Mouse (Mus musculus): ENCODE measurements around the gene Kcnn3.

Kcnn3 gene

DNA sequence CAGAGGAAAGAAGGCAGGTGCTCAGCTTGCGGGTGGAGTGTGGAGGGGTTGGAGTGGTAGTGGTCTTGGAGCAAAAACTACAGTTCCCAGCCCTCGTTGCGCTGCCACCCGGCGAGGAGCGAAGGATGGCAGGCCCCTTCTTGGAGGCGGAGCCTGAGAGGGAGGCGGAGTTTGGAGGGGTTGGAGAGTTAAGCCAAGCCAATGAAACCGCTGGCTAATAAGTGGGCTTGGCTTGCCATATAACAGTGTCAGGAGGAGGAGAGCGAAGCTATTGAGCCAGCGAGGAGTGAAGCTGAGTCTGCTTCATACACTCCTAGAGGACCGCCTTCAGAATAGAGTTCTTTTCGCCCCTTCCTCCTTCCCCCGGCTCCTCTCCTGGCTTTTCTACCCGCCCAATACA is at the start of gene Kcnn3:
Gene Kcnn3 (plus strand): TSS at position 271 of the 400 bp plus-strand sequence.
- DNase-seq (ENCODE audit: low spot score in 2 of 2): peak; percentile 68 to 81

DNA sequence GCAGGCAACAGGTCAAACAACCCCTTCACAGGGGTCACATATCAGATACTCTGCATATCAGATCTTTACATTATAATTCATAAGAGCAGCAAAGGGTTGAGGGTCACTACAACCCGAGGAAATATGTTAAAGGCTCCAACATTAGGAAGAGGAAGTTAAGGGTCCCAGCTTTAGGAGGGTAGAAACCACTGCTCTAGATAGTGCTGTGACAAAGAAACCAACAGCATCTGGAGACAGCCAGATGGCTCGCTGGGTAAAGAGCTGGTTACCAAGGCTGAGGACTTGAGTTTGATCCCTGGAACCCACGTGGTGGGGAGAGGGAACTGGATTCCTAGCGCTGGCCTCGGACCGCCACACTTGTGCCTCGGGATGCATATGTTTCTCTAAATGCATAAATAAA is 47.7 kb upstream of the Kcnn3 start:
- DNase-seq (ENCODE audit: low spot score in 2 of 2): no peak

DNA sequence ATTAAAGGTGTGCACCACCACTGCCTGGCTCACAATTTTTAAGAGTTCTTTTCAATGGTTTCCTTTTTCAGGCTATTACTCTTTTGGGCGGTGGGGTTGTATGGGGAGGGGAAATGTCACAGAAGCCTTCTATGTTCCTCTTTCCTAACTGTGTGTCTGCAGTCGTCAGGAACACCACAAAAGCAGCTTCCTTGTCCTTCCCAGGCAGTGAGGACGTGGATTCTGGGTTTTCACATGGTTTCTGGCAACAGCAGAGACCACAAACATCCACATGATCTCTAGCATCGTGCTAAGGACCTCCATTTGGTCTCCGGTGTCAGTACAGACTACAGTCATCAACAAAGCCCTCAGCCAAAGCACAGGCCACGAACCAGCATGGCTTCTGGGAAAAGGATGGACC is 46.1 kb upstream of the Kcnn3 start:
- no peak for DNase-seq (ENCODE audit: low spot score in 2 of 2)

DNA sequence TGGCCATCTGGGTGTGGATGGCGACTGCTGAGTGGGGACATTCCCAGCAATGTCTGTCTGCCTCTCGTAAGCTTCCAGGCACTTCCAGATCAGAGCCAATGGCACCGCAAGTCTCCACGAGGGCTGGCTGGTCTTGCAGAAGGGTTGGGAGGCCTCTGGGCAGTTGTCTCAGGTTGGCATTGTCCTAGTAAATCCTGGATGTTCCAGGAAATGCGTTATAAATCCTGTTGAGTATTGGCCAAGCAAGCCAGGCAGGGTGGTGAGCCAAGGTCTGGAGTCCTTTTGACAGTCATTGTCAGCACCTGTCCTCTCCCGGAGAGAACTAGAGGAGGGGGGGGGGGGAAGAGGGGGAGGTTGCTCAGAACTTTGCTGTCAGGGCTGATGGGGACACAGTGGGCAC is 40.9 kb upstream of the Kcnn3 start:
- no peak for DNase-seq (ENCODE audit: low spot score in 2 of 2)

DNA sequence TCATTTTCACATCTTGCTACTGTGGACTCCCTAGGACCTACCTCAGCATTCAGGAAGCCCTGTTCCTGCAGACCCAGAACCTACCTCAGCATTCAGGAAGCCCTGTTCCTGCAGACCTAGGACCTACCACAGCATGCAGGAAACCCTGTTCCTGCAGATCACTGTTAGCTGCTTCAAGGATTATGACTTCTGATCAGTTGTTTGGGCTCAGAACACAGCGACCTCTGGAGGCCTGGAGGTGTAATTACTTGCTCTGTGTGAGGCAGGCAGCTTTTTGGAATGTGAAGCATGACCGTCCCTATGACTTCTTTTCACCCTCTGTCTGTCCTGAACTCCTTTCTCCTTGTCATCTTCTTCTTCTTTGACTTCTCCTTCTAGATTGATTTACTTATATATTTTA is 38.5 kb upstream of the Kcnn3 start:
- DNase-seq (ENCODE audit: low spot score in 2 of 2): no peak

DNA sequence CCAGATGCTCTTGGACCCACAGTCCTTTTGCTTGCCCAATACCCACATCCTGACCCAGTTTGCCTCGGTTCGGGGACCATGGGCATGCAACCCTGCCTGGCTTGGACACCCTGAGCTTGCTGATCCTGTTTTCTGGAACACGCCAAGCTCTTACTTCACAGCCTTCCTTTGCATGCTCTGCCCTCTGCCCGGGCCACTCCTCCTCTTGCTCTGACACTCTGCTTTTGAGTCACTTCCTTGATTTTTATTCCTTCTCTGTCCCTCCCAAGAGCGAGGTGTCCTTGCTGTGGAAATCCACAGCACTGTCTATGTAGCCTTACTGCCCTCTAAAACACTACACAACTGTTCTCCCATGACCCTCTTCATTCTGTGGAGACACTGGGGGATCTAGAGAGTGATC is 37.7 kb upstream of the Kcnn3 start:
- no peak for DNase-seq (ENCODE audit: low spot score in 2 of 2)

DNA sequence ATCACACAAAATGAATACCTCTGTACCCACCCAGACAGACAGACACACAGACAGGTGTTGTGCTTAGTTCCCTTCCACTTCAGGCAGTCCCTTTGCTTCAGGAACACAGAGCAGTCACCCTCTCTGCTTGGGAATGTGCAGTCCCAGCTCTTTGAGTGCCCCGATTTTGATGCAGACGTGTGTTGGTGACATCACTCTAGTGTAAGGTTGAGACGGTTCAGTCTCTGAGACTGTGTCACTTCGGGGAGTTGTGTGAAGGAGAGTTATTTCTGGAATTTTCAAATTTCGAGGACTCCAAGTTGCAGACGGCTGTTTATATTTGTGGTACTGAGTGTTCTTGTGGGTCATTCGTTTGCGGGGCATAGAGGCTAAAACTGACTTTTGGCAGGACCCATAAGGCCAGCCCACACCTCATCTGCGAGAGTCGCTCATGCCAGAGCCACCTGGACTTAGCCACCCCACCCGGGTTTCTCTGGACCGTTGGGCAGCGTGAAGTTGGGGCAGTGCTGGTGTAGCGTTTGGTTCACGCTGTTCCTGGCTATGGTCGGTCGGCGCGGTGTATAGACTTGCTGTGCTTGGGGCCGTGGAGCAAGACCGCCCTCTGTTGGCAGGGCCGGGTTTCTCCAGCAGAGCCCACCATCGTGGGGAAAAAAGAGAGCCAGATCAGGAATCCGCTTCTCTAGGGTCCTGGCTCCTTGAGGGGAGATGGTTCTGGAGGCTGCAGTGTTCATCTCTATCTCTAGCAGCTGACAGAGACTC is 35.0 kb upstream of the Kcnn3 start:
- peak; percentile 50 to 53 for DNase-seq (ENCODE audit: low spot score in 2 of 2)

DNA sequence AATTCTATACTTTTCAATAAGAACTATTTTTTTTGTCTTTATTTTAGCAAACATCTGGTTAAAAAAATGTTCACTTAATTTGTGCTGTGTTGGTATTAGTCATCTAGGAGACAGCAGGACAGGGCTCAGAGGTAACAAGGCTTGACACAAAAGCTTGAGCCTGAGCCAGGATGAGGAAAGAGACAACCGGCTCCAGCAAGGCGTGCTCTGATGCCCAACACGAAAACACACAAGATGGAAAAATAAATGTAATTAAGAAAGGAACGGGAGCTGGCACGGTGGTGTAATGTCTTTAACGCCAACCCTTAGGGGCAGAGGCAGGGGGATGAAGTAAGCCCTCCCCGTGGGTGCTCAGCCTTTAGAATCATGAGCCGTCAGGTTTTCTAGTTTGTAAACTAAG is 33.9 kb upstream of the Kcnn3 start:
- DNase-seq (ENCODE audit: low spot score in 2 of 2): no peak

DNA sequence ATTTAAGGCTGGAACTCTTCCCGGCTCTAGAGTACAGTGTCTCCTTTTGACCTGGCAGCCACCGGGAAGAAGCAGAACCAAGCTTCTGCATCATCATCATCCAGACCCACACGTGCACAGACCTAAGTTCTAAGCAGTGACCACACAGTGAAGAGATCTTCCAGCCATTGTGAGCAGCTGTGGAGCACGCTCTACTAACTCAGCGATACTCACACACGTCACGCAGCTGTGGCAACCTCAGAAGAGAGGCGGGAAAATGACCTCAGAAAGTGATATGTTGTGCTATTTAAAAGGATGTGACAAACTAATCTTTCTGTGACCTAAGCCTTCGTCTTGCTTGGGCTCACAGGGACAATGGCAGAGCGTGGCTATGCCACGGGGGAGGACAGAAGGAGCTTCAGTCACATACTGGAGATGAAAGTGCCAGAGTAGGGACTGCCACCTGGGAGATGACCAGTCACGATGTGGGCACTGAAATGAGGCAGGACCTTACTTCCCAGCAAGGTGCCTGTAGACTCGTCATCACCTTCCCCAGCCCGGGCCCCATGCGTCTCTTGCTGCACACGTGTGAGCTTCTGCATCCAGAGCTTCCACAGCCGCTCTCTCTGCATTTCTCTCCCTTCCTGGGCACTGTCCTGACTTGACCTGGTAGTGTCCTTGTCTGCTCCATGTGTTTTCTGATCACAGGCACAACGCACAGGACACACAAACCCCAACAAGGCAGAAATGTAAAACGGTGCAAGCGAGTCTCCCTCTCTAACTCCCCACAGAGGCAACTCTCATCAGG is 32.9 kb upstream of the Kcnn3 start:
- no peak for DNase-seq (ENCODE audit: low spot score in 2 of 2)

DNA sequence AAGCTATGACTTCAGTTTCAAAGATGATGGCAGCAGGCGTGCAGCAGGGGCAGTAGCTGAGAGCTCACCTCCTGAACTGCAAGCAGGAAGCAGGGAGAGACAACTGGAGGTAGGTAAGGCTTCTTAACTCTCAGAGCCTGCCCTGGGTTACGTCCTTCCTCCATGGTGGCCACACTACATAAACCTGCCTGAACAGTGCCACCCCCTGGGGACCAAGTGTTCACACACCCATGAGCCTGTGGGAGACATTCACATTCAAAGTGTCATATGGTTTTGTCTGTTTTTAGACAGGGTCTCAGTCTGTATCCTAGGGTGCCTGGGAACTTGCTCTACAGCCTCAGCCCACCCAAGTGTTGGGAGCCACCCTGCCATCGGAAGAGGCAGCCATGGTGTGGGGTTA is 29.2 kb upstream of the Kcnn3 start:
- DNase-seq (ENCODE audit: low spot score in 2 of 2): no peak

DNA sequence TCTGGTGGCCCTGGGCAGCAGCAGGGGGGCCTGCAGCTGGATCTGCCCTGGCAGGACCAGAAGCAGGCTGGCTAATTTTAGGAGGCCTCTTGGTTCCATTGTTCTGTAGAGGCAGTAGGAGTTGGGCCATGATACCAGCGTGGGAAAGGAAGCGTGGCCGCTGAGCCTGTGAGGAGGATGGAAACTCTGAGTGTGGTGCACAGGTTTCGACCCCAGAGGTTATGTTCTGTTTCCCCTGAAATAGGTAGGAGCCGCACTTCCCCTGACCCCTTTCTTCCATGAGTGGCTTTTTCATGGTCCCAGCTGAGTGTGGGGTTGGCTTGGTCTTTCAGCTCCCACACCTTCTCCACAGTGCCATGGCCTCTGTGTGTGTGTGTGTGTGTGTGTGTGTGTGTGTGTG is 28.4 kb upstream of the Kcnn3 start:
- DNase-seq (ENCODE audit: low spot score in 2 of 2): no peak

DNA sequence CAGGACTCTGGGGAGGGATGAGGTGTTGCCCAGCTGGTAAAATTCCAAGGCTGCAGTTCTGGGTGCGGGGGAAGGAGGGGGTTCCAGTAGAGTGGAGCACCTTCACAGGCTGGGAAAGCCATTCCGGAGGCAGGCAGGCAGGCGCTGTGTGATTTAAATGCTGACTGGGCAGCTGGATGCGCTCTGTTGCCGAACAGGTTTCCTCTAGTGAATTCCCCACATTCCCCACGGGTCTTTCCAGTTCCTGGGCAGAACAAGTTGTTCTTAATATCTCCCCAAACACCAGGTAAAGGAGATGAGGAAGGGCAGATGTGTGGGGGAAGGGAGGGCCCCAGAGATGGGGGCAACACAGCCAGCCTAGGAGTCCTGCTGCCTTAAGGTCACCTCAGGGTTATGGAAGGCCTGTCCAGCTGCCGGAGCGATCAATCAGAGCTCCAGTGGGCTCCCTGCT is 27.2 kb upstream of the Kcnn3 start:
- no peak for DNase-seq (ENCODE audit: low spot score in 2 of 2)

DNA sequence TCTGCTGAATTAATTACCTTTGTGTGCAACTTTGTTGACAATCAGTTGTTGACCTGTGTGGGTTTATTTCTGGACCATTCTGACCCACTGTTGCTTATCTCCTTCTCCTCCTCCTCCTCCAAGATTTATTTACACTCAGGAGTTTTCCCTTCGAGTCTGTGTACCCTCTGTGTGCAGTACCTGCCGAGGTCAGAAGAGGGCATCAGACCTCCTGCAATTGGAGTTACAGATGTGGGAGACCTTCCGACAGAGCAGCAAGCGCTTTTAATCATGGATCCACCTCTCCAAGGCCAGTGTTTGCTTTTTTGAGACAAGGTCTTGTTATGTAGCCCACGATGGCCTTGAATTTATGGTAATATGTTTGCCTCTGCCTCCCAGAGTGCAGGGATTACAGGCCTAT is 25.3 kb upstream of the Kcnn3 start:
- DNase-seq (ENCODE audit: low spot score in 2 of 2): no peak

DNA sequence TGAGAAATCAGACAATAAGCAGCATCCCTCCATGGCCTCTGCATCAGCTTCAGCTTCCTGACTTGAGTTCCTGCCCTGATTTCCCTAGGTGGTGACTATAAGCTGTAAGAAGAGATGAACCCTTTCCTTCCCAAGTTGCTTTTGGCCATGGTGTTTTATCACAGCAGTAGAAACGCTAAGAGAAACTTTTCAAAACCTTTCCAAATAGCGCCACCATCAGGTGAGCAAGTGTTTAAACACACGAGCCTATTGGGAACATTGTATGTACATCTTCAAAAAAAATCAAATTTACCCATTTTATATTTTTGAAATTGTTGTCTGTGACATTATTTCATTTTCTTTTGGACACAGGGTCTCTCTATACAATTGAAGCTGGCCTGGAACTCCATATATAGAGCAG is 23.6 kb upstream of the Kcnn3 start:
- DNase-seq (ENCODE audit: low spot score in 2 of 2): no peak

DNA sequence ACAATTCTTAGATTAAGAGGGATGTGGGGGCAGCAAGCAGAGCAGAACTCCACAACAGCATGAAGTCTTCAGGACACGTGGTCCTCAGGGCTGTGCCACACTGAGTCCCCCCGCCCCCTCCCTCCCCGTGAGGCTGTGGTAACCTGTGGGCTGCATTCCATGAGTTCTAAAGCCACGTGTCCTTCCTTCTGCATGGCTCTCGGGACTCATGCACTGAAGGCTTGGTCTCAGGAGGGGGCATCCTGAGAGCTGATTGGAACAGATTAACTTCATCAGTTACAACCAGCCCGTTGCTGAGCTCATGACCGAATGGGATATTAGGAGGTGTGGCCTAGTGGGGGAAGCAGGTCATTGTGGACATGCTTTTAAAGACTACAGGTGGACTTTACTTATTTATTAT is 20.3 kb upstream of the Kcnn3 start:
- DNase-seq (ENCODE audit: low spot score in 2 of 2): no peak

DNA sequence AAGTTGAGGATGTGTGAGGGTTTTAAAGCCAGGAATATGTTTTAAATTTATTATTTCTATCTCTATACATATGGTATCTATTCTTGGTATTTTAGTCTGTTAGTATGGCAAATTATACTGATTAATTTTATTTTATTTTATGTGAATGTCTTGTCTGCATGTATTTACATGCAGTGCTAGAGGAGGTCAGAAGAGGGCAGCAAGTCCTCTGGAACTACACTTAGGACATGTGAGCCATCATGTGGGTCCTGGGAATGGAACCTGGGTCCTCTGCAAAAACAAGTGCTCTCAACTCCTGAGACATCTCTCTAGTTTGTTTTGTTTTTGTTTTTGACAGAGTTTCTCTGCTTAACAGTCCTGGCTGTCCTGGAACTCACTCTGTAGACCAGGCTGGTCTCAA is 18.5 kb upstream of the Kcnn3 start:
- no peak for DNase-seq (ENCODE audit: low spot score in 2 of 2)

DNA sequence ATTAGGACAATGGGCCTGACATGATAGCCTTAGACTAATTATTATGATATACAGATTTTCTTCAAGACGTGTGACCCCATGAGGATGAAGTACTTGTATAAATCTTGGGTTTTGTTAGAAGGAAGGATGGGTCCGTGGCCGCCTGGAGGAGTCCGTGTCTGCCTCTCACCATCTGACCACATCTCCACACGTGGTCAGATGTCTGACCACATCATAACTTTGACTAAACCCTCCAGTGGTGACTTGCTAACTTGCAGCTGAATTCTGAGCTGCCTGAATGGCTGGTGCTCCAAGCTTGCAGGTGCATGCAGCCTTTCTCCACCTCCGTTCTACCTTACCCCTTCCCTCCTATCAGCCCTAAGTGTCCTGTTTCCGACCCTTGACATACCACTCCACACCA is 17.4 kb upstream of the Kcnn3 start:
- DNase-seq (ENCODE audit: low spot score in 2 of 2): no peak

DNA sequence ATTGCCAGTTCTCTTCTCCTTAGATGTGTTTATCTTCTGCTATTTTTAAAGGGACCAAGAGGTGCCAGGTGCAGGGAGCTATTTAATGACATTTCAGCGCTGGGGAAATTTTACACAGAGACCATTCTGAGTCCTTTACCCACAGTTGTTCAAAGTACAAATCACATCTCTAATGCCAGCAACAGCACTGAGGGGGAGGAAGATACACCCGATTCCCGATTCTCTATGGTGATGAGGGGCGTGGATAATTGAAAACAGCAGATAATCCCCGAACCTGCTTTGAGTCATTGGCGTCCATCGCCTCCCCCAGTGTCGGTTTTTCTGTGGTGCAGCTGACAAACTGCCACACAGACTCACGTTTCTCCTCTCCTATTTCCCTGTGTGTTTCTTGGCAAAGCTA is 11.9 kb upstream of the Kcnn3 start:
- DNase-seq (ENCODE audit: low spot score in 2 of 2): no peak

DNA sequence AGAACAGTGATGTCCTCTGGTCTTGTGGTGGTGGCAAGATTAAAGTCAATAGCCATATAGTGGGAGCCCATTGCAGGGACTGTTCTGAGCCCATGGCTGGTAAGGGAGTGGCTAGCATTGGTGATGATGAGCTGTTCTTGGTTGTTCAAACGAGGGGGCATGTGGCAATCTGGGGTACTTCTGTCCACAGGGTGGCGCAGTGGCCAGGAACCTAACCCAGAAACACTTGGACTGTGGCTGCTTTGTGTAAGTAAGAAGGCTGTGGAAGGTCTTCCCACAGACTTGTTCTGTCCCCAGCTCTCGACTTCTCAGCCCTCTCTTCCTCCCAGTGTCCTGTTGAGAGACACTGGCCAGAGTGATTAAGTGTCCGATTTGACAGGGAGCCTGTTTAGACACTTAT is 9.0 kb upstream of the Kcnn3 start:
- DNase-seq (ENCODE audit: low spot score in 2 of 2): peak; percentile 41 to 51

DNA sequence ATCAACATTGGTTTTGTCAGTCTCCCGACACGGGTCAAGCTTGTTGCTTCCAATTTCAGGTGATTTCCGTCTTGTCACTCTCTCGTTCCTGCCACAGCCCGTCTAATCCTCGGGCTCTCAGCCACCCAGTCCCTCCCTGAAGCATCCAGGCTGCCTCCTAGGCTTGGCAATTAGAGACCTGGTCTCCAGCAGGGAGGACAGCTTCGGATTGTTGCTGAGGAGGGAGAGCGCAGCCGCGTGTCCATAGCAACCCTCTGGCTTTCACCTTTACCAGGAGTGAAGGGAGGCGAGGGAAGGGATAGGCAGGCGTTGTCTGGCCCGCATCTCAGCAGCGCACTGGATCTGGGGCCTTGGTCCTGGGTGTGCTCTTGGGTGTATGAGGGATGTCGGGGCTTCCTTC is 8.6 kb upstream of the Kcnn3 start:
- no peak for DNase-seq (ENCODE audit: low spot score in 2 of 2)

DNA sequence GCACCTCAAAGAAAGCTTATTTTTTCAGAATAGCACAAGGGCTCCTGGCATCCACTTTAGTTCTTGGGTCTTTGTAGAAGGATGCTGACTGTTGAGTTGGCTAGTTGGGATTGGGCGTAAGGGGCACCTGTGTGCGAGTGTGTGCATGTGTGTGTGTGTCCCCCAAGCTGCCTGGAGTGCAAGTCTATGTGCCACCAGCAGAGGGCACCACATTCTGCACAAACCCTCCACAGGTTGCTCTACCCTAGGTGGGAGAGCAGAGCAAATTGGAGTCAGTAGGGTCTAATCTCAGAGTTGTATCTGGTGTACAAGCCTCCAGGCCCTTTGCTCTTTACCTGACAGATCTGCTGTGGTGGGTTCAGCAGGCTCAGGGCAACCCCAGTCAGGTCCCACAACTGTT is 7.7 kb upstream of the Kcnn3 start:
- no peak for DNase-seq (ENCODE audit: low spot score in 2 of 2)

DNA sequence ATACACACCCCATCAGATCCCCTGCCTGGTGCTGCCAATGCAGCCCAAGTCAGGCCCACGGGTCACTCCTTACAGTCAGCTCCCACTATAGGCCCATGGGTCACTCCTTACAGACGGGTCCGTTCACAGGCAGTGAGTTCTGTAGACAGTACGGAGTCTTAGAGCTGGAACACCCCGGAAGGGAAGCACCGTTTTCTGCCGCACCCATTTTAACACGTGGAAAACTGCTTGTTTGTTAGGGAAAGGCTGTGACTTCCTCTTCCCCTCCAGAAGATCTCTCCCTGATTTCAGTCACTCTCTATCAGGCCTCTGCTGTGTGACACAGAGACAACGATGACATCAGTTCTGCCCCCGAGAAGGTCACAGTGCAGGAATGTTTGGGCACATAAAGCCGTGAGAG is 4.5 kb upstream of the Kcnn3 start:
- no peak for DNase-seq (ENCODE audit: low spot score in 2 of 2)

DNA sequence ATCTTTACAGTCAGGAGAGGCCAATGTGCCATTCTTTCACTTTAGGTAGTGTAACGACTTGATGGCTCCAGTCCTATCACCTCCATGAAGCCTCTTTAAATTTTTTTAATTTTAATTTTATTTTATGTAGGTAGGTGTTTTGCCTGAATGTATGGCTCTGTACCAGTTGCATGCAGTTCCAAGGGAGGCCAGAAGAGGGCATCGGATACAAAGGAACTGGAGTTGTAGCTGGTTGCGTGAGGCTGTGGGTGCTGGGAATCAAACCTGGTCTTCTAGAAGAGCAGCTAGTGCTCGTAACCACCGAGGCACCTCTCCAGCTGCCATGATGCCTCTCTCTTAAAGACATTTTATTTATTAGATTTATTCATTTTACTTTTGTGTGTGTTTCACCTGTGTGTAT is 3.6 kb upstream of the Kcnn3 start:
- DNase-seq (ENCODE audit: low spot score in 2 of 2): no peak
